Mouse (Mus musculus): Measurements from ENCODE around the gene Tcp11.

The Tcp11 gene

DNA sequence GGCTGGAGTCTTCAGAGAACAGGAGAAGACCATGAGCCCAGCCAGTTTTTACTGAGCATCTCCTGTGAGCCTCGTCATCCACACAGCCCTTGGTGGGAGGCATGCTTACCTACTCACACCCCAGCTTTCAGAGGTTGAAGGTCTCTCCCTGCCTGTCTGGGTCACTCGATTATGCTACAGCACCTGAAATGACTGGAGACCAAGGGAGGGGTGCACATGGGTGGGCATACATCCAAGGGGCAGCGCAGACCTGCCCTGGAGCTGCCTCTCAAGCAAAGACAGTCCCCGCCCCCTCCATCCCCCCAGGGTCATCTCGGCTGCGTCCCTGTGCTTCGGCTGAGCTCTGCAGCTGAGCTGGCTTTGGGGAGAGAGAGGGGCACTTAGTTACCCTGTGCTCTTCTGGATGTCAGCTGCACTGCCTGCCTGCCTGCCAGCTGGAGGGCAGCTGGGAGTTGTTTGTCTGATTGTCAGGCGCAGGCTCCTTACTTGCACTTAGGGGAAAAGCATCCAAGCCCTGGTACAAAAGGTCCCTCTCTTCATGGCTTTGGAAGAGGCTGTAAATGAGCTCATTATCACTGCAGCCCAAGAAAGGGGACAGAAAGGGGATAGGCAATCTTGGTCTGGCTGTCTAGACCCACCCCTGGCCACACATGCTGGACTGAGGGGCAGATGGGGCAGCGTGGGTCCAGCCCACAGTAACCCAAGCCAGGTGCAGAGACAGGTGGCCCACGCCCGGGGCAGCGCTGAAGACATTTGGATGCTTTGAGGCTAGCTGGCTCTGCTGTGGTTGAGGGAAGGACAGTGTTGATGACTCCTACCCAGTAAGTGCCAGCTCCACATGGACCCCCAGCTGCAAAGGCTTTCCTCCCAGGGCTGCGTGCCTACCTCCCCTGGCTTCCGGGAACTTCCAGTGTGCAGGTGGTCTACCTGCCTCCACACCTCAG lies 43.4 kb downstream of the Tcp11 start:
- DNase-seq (ENCODE audit: low spot score) = no peak

DNA sequence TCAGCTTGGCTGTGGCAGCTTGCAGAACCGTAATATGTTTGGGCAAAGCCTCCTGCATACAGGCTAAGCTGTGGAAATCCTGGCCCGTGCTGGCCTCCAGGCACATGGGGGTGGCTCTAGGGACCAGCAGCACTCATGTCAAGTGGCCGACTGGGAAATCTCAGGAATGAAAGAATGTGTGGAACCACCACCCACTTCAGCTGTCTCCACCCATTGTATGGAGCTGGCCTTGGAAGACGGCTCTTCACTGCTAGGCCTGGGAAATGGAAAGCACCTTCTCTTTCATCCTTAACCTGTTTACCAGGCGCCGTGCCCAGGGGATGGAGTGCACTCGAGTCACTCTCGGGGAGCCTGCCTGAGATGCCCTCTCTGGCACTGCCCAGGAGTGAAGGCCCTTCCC lies 45.5 kb downstream of the Tcp11 start:
- no peak for DNase-seq (ENCODE audit: low spot score)

DNA sequence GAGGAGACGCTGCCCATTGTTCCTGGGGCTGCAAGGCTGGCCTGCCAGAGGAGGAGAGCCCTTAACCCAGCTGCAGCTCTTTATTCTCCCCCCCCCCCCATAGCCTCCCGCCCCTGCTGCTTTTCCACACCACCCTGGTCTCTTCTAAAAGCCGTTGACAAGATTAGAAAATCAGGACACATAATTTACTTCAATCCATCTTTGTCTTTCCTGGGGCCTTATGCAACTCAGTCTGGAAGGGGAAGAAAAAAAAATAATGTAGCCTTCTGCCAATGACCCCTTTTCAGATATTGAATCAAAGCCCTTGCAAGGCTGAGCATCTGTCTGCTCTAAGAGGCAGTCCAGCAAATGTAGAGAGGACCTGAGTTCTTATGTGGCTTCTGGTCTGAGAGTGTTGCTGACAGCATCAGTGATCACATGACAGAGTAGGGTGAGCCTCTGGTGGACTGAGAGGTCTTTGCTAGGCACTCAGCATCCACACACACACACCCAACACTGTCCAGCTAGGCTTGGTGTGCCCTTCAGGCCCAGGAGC lies 47.3 kb downstream of the Tcp11 start:
- DNase-seq (ENCODE audit: low spot score) = no peak

DNA sequence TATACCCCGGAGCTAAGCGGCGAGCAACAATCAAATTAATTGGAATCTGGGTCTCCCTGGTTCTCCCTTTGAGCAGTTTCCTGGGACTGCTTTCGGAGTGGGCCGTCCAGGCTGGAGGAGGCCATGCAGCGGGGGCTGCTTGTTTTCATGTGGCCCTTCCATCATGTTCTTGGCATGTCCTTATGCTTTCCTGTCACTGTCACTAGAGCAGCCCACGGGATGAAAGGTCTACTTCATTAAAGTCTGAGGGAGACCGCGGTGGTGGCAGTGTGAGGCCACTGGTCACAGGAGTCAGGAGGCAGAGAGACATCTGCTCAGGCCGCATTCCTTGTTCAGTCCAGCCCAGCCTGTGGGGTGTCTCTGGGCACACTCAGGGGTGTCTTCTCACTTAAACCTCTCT lies 48.2 kb downstream of the Tcp11 start:
- DNase-seq (ENCODE audit: low spot score) = no peak

DNA sequence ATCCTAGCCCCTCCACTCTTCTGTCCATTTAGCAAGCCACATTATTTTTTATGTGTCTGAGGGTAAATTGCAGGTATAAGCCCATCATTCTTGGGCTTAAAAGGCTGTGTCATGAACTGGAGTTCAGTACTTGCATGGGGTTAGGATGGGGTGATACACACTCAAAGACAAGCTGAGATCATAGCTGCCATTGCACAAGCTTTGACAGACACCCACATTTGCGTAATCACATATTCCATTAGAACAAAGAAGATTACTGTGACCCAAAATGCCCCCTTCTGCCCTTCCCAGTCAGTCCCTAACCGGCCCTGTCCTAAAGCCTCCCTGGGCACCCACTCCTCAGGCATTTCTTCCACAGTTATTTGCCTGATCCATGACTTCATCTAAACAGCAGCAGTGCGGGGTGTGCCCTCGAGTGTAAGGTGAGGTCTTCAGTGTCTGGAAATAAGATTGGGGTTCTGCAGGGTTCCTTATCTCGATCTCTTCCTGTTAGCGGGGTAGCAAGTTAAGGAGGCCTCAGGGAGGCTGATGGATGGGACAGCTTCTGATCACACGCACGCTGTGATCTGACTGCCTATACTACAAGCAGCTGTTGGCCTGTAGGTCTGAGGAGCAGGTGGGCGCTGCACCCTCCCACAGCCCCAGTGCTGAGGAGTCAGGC lies 49.0 kb downstream of the Tcp11 start:
- DNase-seq (ENCODE audit: low spot score) = no peak

DNA sequence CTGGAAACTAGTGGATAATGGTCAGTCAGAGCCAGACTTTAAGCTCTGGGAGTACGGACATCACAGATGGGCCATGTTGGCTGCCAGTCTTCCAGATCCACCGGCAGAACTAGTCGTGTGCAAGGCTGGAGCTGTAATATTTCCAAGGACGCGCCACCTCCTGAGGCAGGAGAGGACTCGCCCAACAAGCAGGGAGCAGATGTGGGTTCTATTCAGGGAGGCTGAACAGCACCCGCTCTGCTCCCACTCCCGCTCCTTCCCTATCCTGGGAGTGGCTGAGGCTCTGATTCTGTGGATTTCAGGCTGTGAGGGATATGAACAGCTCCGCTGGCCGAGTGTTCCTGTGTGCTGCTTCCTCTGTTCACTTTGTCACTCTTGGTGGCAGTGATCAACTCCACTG lies 50.0 kb downstream of the Tcp11 start:
- DNase-seq (ENCODE audit: low spot score) = no peak

DNA sequence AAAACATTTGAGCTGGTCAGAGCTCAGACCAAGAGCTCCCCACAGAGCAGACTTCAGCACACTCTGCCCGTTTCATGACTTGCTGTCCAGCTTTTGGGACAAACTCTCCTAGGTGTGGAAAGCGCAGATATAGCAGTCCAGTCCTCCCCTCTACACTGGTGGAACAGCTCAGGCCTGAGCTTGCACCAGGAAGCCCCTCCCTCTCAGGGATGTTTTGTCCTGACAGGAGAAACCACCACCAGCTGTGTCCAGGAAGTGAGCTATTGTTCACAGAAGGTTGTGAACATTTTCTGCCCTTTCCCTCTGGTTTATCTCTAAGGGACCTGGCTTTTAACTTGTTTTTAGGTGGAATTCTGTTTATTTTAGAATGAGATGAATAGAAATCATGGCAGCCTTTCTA lies 51.1 kb downstream of the Tcp11 start:
- no peak for DNase-seq (ENCODE audit: low spot score)

DNA sequence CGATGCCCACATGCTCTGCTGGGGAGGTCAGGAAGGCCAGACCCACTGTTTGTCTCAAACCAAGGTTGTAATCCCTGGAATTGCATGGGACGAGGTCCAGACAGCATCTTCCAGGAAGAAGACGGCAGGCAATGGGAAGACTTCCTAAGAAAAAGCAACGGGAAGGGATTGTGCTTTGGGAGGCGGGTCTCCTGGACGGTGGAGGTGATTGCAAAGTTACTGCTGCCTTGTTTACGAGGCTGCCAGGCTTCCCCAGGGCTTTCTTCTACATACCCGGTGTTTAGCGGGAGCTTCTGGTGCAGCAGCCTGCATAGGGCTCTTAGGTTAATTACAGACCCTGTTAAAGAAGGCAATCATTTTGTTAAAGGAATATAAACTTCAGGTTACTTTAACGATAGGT lies 52.2 kb downstream of the Tcp11 start:
- DNase-seq (ENCODE audit: low spot score) = no peak

DNA sequence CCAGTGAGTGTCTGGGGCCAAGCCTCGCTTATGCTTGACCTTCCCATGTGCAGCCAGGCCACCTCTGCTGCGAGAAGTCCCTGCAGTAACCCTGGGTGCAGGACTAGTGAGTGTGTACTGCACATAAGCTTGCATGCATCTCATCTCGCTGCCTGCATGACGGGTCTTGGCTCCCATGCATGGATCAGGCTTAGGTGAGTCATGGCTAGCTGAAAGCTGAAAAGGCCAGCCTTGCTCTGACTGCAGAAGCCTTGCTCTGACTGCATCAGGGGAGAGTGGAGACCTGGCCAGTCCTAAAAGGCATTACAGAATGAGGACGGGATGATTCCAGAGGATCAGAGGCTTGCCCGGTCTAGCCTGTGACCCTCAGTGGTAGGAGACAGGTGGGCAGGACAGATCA lies 53.2 kb downstream of the Tcp11 start:
- DNase-seq (ENCODE audit: low spot score) = no peak

DNA sequence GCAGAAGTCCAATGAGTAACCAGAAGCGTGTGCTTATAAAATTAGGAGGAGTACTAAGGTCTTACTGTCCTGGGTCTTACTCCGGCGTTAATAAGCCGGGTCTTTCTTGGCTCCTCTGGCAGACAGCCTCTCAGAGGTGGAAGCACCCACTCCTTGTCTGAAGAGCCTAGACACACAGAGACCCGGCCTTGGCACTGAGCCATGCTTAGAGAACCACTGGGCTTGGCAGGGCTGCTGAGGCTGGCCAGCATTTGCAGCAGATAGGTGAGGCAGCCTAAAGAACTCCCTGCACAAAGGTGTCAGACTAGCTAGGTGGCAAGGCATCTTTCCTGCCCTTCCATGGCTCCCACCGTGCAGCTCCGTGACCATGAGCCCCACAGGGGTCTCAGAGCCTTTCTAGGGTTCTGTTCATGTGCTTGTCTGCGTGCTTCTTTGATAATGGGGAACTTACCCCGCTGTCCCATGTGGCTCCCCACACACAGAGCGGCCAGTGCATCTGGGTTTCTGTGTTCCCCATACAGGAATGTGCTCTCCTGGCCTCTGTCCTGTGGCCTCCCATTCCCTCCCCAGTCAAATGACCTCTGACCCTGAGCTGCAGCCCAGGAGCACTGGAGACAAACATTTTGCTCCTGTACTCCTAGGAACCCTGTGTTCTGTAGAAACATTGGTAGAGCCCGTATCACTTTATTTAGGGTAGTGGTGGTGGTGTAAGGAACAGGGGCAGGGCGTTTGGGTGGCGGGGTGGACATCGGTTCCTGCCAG lies 54.1 kb downstream of the Tcp11 start:
- DNase-seq (ENCODE audit: low spot score) = peak; percentile 70

DNA sequence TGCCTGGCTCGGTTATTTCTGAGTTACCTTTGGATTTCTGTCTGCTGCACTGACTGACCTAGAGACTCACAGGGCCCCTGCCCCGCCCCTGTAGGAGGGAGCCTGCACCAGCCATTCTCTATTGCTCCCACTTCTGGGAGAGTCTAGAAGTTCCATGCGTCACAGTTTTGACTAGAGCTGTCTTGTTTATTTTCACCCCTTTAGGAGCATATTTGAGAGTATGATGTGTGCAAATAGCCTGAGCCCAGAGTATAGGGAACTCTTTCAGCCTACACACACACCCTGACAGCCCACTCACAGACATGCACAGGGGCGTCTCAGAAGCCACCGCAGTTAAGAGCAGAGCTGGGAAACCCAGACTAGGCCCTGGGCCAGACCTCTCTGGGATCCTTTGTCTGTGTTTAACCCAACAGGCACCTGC lies 54.9 kb downstream of the Tcp11 start:
- peak; percentile 57 for DNase-seq (ENCODE audit: low spot score)

DNA sequence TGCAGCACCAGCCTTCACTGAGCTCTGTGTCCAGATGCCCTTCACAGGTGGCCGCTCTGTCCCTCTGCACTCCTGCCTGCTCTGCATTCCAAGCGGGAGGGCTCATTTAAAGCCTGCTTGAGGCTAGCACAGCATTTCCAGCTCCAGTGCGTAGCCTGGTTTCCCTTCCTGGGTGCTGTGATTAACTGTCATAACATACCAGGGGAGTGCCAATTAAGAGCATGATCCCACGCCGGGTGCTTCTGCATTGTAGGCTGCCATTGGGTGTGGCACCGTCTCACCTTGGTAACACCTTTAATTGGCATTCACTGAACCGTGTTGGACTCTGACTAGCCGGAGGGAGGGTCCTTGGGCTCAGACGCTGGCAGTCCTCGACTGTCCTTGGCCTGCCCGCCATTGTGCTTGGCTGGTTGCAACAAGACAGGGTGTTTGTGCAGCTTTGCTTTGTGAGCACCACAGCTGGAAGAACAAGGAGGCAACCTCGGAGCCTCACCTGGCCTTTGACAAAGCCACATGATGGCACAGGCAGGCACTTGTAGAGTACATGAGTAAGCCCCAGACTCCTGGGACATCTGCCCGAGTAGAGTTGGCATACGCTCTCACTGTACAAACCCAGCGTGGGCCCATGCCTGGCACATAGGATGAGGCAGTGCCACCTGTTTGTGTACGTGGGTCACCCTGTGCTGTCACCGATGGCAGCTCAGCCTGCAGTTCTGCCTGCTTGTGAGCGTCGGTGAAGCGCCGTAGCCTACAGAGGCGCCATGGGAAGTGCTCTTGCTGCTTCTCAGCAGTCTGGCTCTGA lies 57.4 kb downstream of the Tcp11 start:
- DNase-seq (ENCODE audit: low spot score) = no peak

DNA sequence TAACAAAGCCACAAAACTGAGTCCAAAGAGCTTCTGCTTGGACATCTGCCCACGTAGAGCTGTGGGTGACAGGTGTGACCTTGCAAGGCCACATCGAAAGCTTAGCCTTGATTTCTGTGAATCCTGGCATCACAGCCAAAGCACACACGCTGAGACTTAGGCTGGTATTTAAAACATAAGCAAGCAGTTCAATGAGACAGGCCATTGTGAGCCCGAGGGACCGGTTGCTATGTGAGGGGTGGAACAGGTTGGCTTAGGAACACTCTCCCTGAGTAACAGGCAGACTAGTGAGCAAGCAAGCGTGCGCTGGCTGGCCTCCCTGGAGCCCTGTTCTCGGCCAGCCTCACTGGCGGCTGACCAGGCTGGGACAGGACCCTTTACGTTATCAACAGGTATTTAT lies 58.5 kb downstream of the Tcp11 start:
- no peak for DNase-seq (ENCODE audit: low spot score)

DNA sequence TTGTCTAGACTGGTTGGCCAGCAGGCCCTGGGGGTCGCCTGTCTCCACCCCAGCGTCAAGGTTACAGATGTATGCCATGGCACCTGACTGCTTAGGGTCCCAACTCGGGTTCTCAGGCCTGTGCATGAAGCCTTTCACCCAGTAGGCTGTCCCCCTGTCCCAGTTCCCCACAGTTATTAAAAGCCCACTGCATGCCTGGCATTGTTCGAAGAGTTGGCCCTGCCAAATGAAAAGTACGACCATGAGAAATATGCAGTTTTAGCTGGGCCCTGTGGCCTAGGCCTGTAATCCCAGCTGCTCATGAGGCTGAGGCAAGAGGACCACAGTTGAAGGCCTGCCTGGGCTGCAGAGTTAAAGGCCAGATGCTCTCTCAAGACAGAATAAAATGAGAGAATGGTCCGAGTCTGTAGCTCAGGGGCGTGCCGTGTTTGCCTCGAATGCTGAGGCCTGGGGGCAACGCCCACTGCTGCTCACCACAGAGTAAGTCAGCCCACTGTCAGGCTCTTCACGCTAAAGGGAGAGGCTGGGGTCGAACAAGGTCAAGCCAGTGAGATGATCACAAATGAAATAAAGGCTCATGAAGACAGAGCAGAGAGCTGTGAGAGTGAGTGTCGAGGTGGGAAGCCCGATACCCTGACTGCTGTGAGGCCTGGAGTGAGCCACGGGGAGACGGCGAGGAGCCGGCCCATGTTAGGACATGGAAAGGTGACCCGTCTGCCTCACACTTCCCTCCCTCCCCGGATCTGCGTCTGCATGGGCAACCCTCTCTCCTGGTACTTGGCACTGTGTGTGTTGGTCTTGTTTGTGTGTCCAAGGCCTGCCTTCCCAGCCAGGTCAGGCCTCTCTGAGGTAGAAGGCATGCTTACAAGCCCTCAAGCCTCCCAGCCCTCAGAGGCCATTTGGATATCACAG lies 60.4 kb downstream of the Tcp11 start:
- no peak for DNase-seq (ENCODE audit: low spot score)

DNA sequence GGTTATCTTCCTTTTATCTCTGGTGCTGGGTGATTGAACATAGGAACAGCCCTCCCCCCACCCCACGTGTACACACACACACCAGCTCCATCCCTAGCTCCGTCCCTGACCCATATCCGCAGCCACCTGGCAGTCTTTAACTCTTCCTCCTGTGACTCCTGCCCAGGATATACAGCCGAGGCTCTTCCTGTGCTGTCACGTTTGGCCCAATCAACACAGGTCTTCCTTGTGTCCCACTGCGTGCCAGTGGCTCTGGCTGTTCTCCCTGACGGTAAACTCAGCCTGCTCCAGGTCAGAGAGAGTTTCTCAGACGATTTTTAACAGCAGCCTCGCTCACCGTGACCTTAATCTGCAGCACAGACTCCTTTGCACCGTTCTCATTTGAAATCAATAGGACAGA lies 61.7 kb downstream of the Tcp11 start:
- no peak for DNase-seq (ENCODE audit: low spot score)

DNA sequence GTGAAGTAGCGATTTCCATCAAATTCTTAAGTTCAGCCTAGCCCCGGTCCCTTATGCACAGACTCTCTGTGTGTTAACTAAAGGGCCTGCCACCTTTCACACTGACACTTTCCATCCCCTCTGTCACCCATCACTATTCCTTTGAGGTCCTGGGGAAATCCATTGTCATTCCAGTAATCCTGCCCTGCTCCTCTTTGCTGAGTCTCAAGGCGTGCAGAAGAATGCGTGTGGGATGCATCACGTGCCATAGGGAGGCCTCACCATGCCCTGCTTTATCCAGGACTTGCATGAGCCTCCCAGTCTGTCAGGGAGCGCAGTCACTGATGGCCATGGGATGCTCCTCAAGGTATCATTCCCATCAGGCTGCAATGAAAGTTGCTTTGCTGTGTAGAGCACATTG lies 62.1 kb downstream of the Tcp11 start:
- no peak for DNase-seq (ENCODE audit: low spot score)

Data from yolk sac, embryonic 10.5 days (tissue).